Mouse (Mus musculus): ENCODE measurements at regions not wholly inside any gene's neighbourhood (a gene's known extent, or its start where the extent isn't known, plus 50 kb on each side); places are given as distances from the start of the nearest gene placed in this dataset.

DNA sequence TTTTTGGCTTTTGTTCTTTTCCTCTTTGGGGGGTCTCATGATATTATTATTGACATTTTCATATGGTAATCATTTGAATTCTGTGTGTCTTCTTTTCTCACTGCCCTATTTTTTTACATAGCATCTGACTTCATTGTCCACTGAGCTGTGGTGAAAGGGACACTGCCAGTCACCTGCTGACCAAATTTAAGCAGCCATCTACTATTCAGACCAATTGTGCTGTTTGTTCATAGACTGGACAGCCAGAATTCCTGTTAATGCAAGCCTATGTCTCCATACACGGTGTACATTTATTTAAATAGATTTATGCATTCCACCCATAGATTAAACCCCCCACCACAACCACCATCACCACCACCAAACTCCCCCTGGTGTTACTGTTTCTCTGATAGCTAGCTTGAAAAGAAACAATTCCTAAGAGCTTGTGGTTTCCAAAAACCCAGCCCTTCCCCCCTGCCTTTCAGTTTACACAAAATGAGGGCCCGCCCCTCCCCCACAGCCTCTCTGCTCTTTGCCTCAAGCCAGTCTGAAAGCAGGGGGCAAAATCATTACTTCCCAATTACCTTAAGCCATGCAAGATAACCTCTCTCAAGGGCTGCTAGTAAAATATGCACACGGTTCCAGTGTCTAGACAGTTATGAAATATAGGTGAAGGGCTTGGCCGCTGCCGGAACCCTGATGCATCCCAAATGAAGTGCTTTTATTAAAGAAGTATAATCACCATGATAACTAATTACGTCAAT lies 390.8 kb upstream of the Cited2 start:
- no peak for TF ChIP-seq CTCF (IDR thresholded peaks at IDR 0.05; ENCODE audit: extremely low read depth, insufficient read depth, insufficient read length, insufficient replicate concordance)
- no peak for TF ChIP-seq POLR2A (IDR thresholded peaks at IDR 0.05; ENCODE audit: low read depth, low read length)

Data from spleen, adult 2 months (tissue).